Mouse (Mus musculus) embryonic facial prominence, embryonic 12.5 days (tissue): ENCODE measurements at regions not wholly inside any gene's neighbourhood (a gene's known extent, or its start where the extent isn't known, plus 50 kb on each side); places are given as distances from the start of the nearest gene placed in this dataset.
A peak's percentile ranks its signal among the peaks of the same experiment; 100 is the strongest.

Experiments
- ATAC-seq: fragments of 200-750 bp; cut with Nextera tagmentation; 2 replicates; pipeline ENCODE4 v1.8.0; 2017; ENCODE audit not compliant: insufficient number of reproducible peaks, insufficient read depth, low FRiP score, low TSS enrichment
- H3K27ac ChIP-seq: fragments of 300-500 bp; sonication (generic); 2 replicates; pipeline ENCODE4 v1.5.1; 2016; ENCODE audit warnings: mild to moderate bottlenecking
- H3K27me3 ChIP-seq: fragments of 300-500 bp; sonication (generic); 2 replicates; pipeline ENCODE4 v1.6.1; 2016; ENCODE audit warnings: mild to moderate bottlenecking, moderate library complexity
- H3K36me3 ChIP-seq: fragments of 300-500 bp; sonication (generic); 2 replicates; pipeline ENCODE4 v1.6.1; 2016; ENCODE audit warnings: mild to moderate bottlenecking
- H3K4me1 ChIP-seq: fragments of 300-500 bp; sonication (generic); 2 replicates; pipeline ENCODE4 v1.6.1; 2016
- H3K4me2 ChIP-seq: fragments of 300-500 bp; sonication (generic); replicated peaks from 2 replicates; pipeline ENCODE4 v1.6.1; 2016; ENCODE audit warnings: mild to moderate bottlenecking, moderate library complexity
- H3K4me3 ChIP-seq: fragments of 300-500 bp; sonication (generic); 2 replicates; pipeline ENCODE4 v1.5.1; 2016; ENCODE audit warnings: mild to moderate bottlenecking
- H3K9ac ChIP-seq: fragments of 300-500 bp; sonication (generic); 2 replicates; pipeline ENCODE4 v1.6.1; 2016; ENCODE audit warnings: mild to moderate bottlenecking, moderate library complexity
- H3K9me3 ChIP-seq: fragments of 300-500 bp; sonication (generic); 2 replicates; pipeline ENCODE4 v1.6.1; 2016; ENCODE audit warnings: mild to moderate bottlenecking, moderate library complexity
- WGBS: fragments of 180-500 bp; shearing (Covaris S2); methylation state at CpG from one replicate; pipeline ENCODE4 v1.1.7; 2016; 5-methylcytosine and 5-hydroxymethylcytosine counted together

- H3K36me3 ChIP-seq, result no peaks in the 10 kb centered on the region
- no peaks in the 10 kb centered on the region for H3K27me3 ChIP-seq
- no peaks in the 10 kb centered on the region for H3K4me1 ChIP-seq
- H3K9ac ChIP-seq, result no peak overlapping the region
- H3K4me2 ChIP-seq, result no peak overlapping the region
- WGBS, result 82% methylated on average over 11 of the region's 11 CpGs
- no peak for ATAC-seq
- no peak overlapping the region for H3K27ac ChIP-seq
- H3K9me3 ChIP-seq, result peaks cover 6% of the 10 kb centered on the region; the same call in 1 of the 2 replicates
- H3K4me3 ChIP-seq, result no peak overlapping the region
Measured at GRCm38 (mm10) chr3:101181958-101182357, 71.9 kb upstream of the Ptgfrn start.

DNA sequence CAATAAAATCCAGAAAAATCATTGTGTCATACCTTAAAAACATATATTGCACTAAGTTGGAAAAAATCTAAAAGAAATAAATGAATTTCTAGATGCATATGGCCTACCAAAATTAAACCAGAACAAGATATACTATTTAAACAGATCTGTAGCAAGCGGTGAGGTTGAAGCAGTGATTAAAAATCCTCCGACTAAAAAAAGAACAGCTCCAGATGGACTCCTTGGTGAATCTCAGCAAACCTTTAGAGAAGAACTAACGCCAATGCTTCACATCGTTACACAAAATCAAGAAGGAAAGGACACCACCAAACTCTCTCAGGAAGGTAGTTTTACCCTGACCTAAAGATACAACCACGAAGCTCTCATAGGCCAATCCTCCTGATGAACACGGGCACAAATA lies 63.9 kb upstream of the Ptgfrn start:
- 92% methylated on average over 6 of the region's 6 CpGs for WGBS
- Histone ChIP-seq H3K4me3 (no peak overlapping the region), H3K9ac (no peak overlapping the region)

GRCm38 (mm10) chr3:101170037-101171019 lies 60.2 kb upstream of the Ptgfrn start:
- Histone ChIP-seq H3K4me2 (no peak overlapping the region), H3K4me1 (0 out of 2 replicates have a peak, but pooled peaks cover 8% of the 10 kb centered on the region), H3K4me3 (no peak overlapping the region), H3K27me3 (no peaks in the 10 kb centered on the region), H3K27ac (peak overlapping the region; percentile 58; the same call in 1 of the 2 replicates), H3K36me3 (no peaks in the 10 kb centered on the region), H3K9me3 (no peaks in the 10 kb centered on the region), H3K9ac (no peak overlapping the region)
- ATAC-seq, result no peak
- WGBS, result 49% methylated on average over 15 of the region's 15 CpGs

More for the DNA sequence above, 63.9 kb upstream of the Ptgfrn start:
- no peaks in the 10 kb centered on the region for H3K27me3 ChIP-seq
- H3K36me3 ChIP-seq, result no peaks in the 10 kb centered on the region
- 0 out of 2 replicates have a peak, but pooled peaks cover 6% of the 10 kb centered on the region for H3K9me3 ChIP-seq
- no peak overlapping the region for H3K27ac ChIP-seq
- H3K4me2 ChIP-seq, result no peak overlapping the region
- ATAC-seq, result no peak
- H3K4me1 ChIP-seq, result 0 out of 2 replicates have a peak, but pooled peaks cover 5% of the 10 kb centered on the region

DNA sequence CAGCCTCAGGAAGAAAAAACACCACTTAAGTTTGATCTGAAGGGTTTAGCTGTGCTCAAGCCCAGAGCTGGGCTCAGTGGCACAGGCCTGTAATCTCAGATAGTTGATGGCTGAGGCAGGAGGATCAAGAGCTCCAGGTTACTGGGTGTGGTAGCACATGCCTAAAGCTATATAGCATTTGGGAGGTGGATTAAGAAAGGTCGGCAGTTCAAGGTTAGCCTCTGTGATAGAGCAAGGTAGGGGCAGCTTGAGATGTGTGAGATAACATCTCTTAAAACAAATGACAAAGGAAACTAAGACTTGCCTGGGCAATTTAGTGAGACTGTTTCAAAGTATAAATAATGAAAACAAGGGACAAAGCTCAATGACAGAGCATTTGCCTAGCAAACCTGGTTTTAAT lies 56.9 kb upstream of the Ptgfrn start:
- Histone ChIP-seq H3K4me2 (no peak overlapping the region), H3K36me3 (no peaks in the 10 kb centered on the region), H3K27me3 (no peaks in the 10 kb centered on the region), H3K27ac (no peak overlapping the region), H3K4me1 (peaks cover 23% of the 10 kb centered on the region), H3K4me3 (no peak overlapping the region), H3K9me3 (no peaks in the 10 kb centered on the region), H3K9ac (no peak overlapping the region)
- no peak for ATAC-seq
- WGBS, result 86% methylated on average over 1 of the region's 1 CpGs

DNA sequence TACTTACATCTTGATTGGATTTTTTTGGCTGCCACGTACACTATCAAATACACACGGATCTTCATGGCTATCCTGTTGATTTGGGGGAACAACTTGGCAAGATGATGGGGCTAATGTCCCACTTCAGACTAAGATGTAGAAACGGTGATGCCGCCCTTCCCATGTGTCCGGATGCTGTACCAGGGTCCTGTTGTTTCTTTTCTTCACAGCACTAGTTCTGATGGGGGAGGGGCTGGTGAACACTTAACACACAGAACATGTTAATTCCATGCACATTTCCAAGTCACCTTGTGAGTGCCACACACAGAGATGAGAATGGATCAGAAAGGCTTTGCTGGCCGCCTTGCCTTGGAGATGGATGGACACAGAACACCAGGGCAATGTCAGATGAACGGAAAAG lies 56.5 kb upstream of the Ptgfrn start:
- 89% methylated on average over 7 of the region's 7 CpGs for WGBS
- no peaks in the 10 kb centered on the region for H3K9me3 ChIP-seq

DNA sequence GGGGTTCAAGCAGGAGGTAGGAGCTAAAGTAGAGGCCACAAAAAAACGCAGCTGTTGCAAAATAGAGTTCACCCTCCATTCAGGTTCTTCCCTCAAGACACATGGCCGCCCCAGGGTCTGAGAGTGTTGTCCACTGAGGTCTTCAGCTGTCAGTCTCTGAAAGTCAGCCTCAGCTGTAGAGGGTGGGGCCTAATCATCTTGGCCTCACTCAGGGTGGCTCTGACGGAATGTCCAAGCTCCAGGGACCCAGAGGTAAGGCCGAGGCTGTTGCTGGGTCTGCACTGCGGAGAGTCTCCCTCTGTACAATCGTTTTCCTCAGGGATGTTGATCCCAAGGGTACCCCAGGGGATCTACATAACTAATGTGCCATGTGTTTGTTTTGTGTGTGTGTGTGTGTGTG lies 55.2 kb upstream of the Ptgfrn start:
- Histone ChIP-seq H3K4me2 (no peak overlapping the region), H3K4me1 (peaks cover 39% of the 10 kb centered on the region), H3K36me3 (no peaks in the 10 kb centered on the region), H3K9me3 (no peaks in the 10 kb centered on the region), H3K27me3 (no peaks in the 10 kb centered on the region), H3K9ac (no peak overlapping the region), H3K27ac (no peak overlapping the region), H3K4me3 (no peak overlapping the region)
- 58% methylated on average over 6 of the region's 6 CpGs for WGBS
- ATAC-seq, result no peak

More for the DNA sequence above, 56.5 kb upstream of the Ptgfrn start:
- Histone ChIP-seq H3K4me1 (peaks cover 27% of the 10 kb centered on the region), H3K36me3 (no peaks in the 10 kb centered on the region), H3K9ac (no peak overlapping the region), H3K27me3 (no peaks in the 10 kb centered on the region), H3K27ac (no peak overlapping the region), H3K4me3 (no peak overlapping the region), H3K4me2 (no peak overlapping the region)
- no peak for ATAC-seq

DNA sequence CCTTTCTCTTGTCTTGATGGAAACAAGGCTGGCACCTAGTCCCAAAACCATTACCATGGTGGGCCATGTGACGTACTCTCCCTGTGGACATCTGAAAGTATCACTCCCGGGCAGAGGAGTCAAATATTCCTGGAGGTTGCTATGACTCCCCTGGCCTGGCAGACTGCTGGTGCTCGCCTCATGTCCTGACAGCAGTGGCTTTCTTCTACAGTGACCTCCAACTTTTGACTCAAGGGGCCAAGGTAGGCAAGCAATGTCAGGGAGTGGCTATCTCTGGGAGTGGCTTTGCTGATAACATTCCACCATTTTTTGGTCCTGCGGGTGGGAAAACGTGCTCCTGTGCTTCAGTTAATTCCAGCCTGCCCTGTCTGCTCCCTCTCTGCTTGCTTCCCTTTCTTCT lies 54.7 kb upstream of the Ptgfrn start:
- Histone ChIP-seq H3K4me3 (no peak overlapping the region), H3K4me2 (no peak overlapping the region), H3K4me1 (peaks cover 39% of the 10 kb centered on the region), H3K9me3 (no peaks in the 10 kb centered on the region), H3K36me3 (no peaks in the 10 kb centered on the region), H3K9ac (no peak overlapping the region), H3K27me3 (no peaks in the 10 kb centered on the region), H3K27ac (no peak overlapping the region)
- ATAC-seq, result no peak
- 87% methylated on average over 5 of the region's 5 CpGs for WGBS

DNA sequence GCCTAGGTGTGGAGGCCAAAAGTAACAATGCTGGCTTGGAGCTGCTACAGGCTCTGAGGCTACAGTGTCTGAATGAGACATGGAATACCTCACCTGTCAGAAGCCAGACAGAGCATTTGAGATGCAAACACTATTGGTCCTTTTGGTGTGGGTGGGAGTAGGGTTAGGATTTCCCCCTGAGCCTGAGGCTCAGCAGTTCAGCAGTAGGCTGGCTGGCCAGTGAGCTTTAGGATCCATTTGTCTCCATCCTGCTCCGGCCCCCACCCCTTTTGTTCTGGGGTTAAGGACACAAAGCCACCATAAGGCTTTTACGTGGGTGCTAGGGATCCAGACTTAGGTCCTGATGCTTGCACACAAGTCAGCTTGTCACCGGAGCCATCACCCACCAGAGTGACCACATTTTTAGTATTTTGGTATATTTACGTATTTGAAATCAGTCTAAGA lies 53.9 kb upstream of the Ptgfrn start:
- H3K27ac ChIP-seq, result no peak overlapping the region

GRCm38 (mm10) chr3:101163160-101163990 lies 53.3 kb upstream of the Ptgfrn start:
- H3K9ac ChIP-seq, result no peak overlapping the region
- peaks cover 39% of the 10 kb centered on the region for H3K4me1 ChIP-seq
- ATAC-seq, result no peak
- no peaks in the 10 kb centered on the region for H3K27me3 ChIP-seq
- 0 out of 2 replicates have a peak overlapping the region, but pooled peaks have one; percentile 51 for H3K27ac ChIP-seq
- no peaks in the 10 kb centered on the region for H3K9me3 ChIP-seq
- no peaks in the 10 kb centered on the region for H3K36me3 ChIP-seq
- H3K4me3 ChIP-seq, result no peak overlapping the region
- peak overlapping the region; percentile 23; the same call in 1 of the 2 replicates for H3K4me2 ChIP-seq
- 26% methylated on average over 16 of the region's 16 CpGs for WGBS

More for the DNA sequence above, 53.9 kb upstream of the Ptgfrn start:
- no peak for ATAC-seq
- WGBS, result 79% methylated on average over 4 of the region's 4 CpGs
- H3K36me3 ChIP-seq, result no peaks in the 10 kb centered on the region
- no peak overlapping the region for H3K4me3 ChIP-seq
- H3K9me3 ChIP-seq, result no peaks in the 10 kb centered on the region
- no peak overlapping the region for H3K4me2 ChIP-seq
- H3K9ac ChIP-seq, result no peak overlapping the region
- no peaks in the 10 kb centered on the region for H3K27me3 ChIP-seq
- H3K4me1 ChIP-seq, result peaks cover 39% of the 10 kb centered on the region

DNA sequence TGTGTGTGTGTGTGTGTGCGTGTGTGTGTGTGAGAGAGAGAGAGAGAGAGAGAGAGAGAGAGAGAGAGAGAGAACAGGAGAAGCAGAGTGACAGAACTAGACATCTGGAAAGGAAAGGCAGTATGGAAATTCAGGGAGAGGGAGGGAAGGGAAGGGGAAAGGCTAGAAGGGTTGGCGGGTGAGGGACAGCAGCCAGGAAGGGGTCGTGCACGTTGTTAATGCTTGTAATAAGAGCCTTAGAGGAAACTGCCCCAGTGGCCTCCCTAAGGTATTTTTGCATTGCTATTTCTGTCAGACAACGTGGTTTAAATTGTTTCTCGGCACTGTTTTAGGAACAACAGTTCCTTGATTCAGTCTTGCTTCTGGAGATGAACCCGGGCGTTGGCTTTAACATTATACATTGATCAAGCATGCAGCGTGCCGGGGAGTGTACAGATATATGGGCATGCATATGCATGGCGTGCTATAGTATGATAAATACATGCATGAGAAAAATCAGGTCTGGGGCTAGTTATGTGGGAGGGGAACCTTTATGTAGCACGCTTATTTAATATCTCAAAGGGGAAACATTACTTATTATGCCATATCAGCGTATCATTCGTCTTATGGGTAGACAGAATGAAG lies 52.6 kb upstream of the Ptgfrn start:
- peaks cover 39% of the 10 kb centered on the region for H3K4me1 ChIP-seq
- H3K36me3 ChIP-seq, result no peaks in the 10 kb centered on the region
- no peaks in the 10 kb centered on the region for H3K9me3 ChIP-seq
- no peaks in the 10 kb centered on the region for H3K27me3 ChIP-seq
- no peak for ATAC-seq
- peak overlapping the region; percentile 23 for H3K4me2 ChIP-seq
- no peak overlapping the region for H3K9ac ChIP-seq
- H3K4me3 ChIP-seq, result no peak overlapping the region
- 19% methylated on average over 14 of the region's 14 CpGs for WGBS
- peak overlapping the region; percentile 79 for H3K27ac ChIP-seq

DNA sequence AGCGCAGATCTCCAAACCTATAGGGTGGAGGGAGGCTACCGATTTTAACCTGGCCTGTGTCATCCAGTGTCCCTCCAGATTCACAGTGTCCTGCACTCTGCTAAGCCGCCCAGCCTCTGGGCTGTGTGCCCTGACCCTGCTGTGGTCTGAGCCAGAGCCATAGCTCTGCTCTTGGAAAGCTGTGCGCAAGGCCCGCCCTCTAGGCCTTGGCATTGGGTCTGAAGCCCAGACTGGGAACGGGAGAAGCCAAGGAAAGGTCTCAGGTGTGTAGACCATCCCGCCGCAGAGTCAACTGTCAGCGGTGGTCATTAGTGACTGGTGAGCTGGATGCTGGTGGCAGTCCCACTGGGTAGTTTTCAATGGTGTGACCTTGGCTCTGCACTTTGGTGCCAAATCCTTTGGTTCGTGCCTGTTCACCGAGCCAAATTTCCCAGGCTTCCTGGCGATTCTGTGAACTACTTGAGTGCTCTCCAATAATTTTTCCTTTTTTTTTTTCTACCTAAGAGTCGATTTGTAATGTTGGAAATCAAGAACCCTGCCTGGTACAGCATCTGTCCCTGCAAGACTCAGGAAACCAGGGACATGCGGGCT lies 52.0 kb upstream of the Ptgfrn start:
- Histone ChIP-seq H3K9ac (no peak overlapping the region), H3K9me3 (no peaks in the 10 kb centered on the region), H3K4me1 (peaks cover 39% of the 10 kb centered on the region), H3K27me3 (no peaks in the 10 kb centered on the region), H3K4me2 (peak overlapping the region; percentile 23), H3K4me3 (no peak overlapping the region), H3K36me3 (no peaks in the 10 kb centered on the region), H3K27ac (peak overlapping the region; percentile 79)
- 15% methylated on average over 14 of the region's 14 CpGs for WGBS
- ATAC-seq, result peak; percentile 57; the same call in 1 of the 2 replicates
